Mouse (Mus musculus) small intestine, adult 2 months (tissue): ENCODE measurements around the gene Cyth3. TPM values are rescaled to one million over a fixed set of nuclear protein-coding genes. Genes with fewer than 3 reads are reported as not detected.

Source experiments
- H3K27ac ChIP-seq: fragments of 200-500 bp; 2 replicates; pipeline ENCODE4 v1.5.1; 2012; ENCODE audit warnings: low read depth, low read length, control low read depth, inconsistent platforms; ENCODE audit not compliant: insufficient read depth
- H3K27me3 ChIP-seq: fragments of 200-500 bp; 2 replicates; pipeline ENCODE4 v1.6.1; 2012; ENCODE audit warnings: mild to moderate bottlenecking, moderate library complexity, low read length, inconsistent platforms; ENCODE audit not compliant: control insufficient read depth, insufficient read depth
- H3K36me3 ChIP-seq: fragments of 200-500 bp; 2 replicates; pipeline ENCODE4 v1.6.1; 2012; ENCODE audit warnings: mild to moderate bottlenecking, low read length, control low read depth, inconsistent platforms; ENCODE audit not compliant: control insufficient read depth, insufficient read depth
- H3K4me1 ChIP-seq: fragments of 200-500 bp; 2 replicates; pipeline ENCODE4 v1.6.1; 2012; ENCODE audit warnings: low read length, inconsistent platforms, mixed read lengths; ENCODE audit not compliant: control insufficient read depth, insufficient read depth, insufficient read length
- H3K4me3 ChIP-seq: fragments of 200-500 bp; 2 replicates; pipeline ENCODE4 v1.5.1; 2012; ENCODE audit warnings: low read depth, mild to moderate bottlenecking, control low read depth, inconsistent platforms, low read length, moderate library complexity
- CTCF ChIP-seq: fragments of 200-500 bp; IDR thresholded peaks from 2 replicates; pipeline ENCODE4 v1.5.1; 2012; ENCODE audit warnings: low read depth, mild to moderate bottlenecking, control low read depth, inconsistent platforms, low read length, moderate library complexity, mixed read lengths; ENCODE audit not compliant: insufficient replicate concordance, insufficient read length; ENCODE audit errors: extremely low read depth
- POLR2A ChIP-seq: fragments of 200-500 bp; IDR thresholded peaks from 2 replicates; pipeline ENCODE4 v1.6.1; 2012; ENCODE audit warnings: low read depth, mild to moderate bottlenecking, control low read depth, inconsistent platforms, low read length, moderate library complexity
- WGBS: fragments of 180-500 bp; shearing (Covaris S2); methylation state at CpG from one replicate; pipeline ENCODE4 v1.1.7; 2018; 5-methylcytosine and 5-hydroxymethylcytosine counted together
- polyA plus RNA-seq: library from polyadenylated mRNA; depleted of rRNA; stranded (reverse); fragments of >200 nt; gene quantifications from 2 replicates; pipeline ENCODE4 v1.2.3, GENCODE M21; 2012

Gene Cyth3
- polyA plus RNA-seq, 1 experiment = 10.3 TPM

- no peaks in the 10 kb centered on the region for H3K27me3 ChIP-seq
- no peaks in the 10 kb centered on the region for H3K36me3 ChIP-seq
- H3K4me1 ChIP-seq = no peaks in the 10 kb centered on the region; the same call in 1 of the 2 replicates
- no peak overlapping the region for H3K4me3 ChIP-seq
- 78% methylated on average over 5 of the region's 5 CpGs for WGBS
- no peak for TF ChIP-seq POLR2A
- no peak for TF ChIP-seq CTCF
- no peak overlapping the region for H3K27ac ChIP-seq
These were observed 37.3 kb upstream of the Cyth3 start for GRCm38 (mm10) chr5:143584982-143585381.

GRCm38 (mm10) chr5:143586386-143586785 is 35.9 kb upstream of the Cyth3 start:
- WGBS = 72% methylated on average over 8 of the region's 8 CpGs
- H3K27ac ChIP-seq = no peak overlapping the region
- no peaks in the 10 kb centered on the region for H3K36me3 ChIP-seq
- H3K4me3 ChIP-seq = no peak overlapping the region
- H3K4me1 ChIP-seq = no peaks in the 10 kb centered on the region; the same call in 1 of the 2 replicates
- H3K27me3 ChIP-seq = no peaks in the 10 kb centered on the region
- TF ChIP-seq CTCF (no peak), POLR2A (no peak)

- Histone ChIP-seq H3K4me1 (no peaks in the 10 kb centered on the region; the same call in 1 of the 2 replicates), H3K36me3 (no peaks in the 10 kb centered on the region), H3K27ac (no peak overlapping the region), H3K27me3 (no peaks in the 10 kb centered on the region), H3K4me3 (no peak overlapping the region)
- no peak for TF ChIP-seq POLR2A
- 32% methylated on average over 17 of the region's 17 CpGs for WGBS
These were observed 33.1 kb upstream of the Cyth3 start for GRCm38 (mm10) chr5:143589108-143589507.

- no peak for TF ChIP-seq CTCF
- TF ChIP-seq POLR2A = no peak
- Histone ChIP-seq H3K36me3 (no peaks in the 10 kb centered on the region), H3K4me3 (no peak overlapping the region), H3K27me3 (no peaks in the 10 kb centered on the region), H3K27ac (no peak overlapping the region), H3K4me1 (no peaks in the 10 kb centered on the region; the same call in 1 of the 2 replicates)
- WGBS = 65% methylated on average over 5 of the region's 5 CpGs
These were observed 29.3 kb upstream of the Cyth3 start for GRCm38 (mm10) chr5:143592926-143593325.

GRCm38 (mm10) chr5:143593563-143594146 is 28.6 kb upstream of the Cyth3 start:
- no peak for TF ChIP-seq POLR2A
- no peak for TF ChIP-seq CTCF
- no peaks in the 10 kb centered on the region for H3K27me3 ChIP-seq
- no peak overlapping the region for H3K4me3 ChIP-seq
- H3K27ac ChIP-seq = no peak overlapping the region
- H3K4me1 ChIP-seq = no peaks in the 10 kb centered on the region; the same call in 1 of the 2 replicates
- no peaks in the 10 kb centered on the region for H3K36me3 ChIP-seq
- 68% methylated on average over 11 of the region's 11 CpGs for WGBS

- no peak overlapping the region for H3K4me3 ChIP-seq
- no peak for TF ChIP-seq CTCF
- TF ChIP-seq POLR2A = no peak
- no peaks in the 10 kb centered on the region for H3K4me1 ChIP-seq
- no peaks in the 10 kb centered on the region for H3K27me3 ChIP-seq
- no peaks in the 10 kb centered on the region for H3K36me3 ChIP-seq
- H3K27ac ChIP-seq = no peak overlapping the region
- WGBS = 88% methylated on average over 3 of the region's 3 CpGs
These were observed 27.8 kb upstream of the Cyth3 start for GRCm38 (mm10) chr5:143594291-143595065.

- H3K27me3 ChIP-seq = no peaks in the 10 kb centered on the region
- 47% methylated on average over 10 of the region's 10 CpGs for WGBS
- H3K36me3 ChIP-seq = no peaks in the 10 kb centered on the region
- H3K27ac ChIP-seq = no peak overlapping the region
- H3K4me3 ChIP-seq = no peak overlapping the region
- no peak for TF ChIP-seq CTCF
- TF ChIP-seq POLR2A = no peak
- no peaks in the 10 kb centered on the region for H3K4me1 ChIP-seq
These were observed 20.2 kb upstream of the Cyth3 start for GRCm38 (mm10) chr5:143602051-143602450.
